Mouse (Mus musculus) MEL (cell line): Measurements from ENCODE around the gene Gm17509. TPM values are rescaled to one million over a fixed set of nuclear protein-coding genes. Genes with fewer than 3 reads are reported as not detected.

ENCODE experiments used
- DNase-seq: peaks from one replicate; pipeline ENCODE4 v3.0.0; 2011; ENCODE audit warnings: low read depth, low spot score
- H3K27ac ChIP-seq: 2 replicates; pipeline ENCODE4 v1.5.1; 2012; ENCODE audit warnings: low read depth, mild to moderate bottlenecking, control low read depth, low read length, moderate library complexity; ENCODE audit not compliant: control insufficient read depth
- H3K27me3 ChIP-seq, 2 experiments: fragments of 150-350 bp in 1 of 2; sonication (generic) in 1 of 2; 2 replicates each; pipeline ENCODE4 v1.6.1; 2012; ENCODE audit warnings: low read length in 2 of 2, mild to moderate bottlenecking in 2 of 2, improper control_type of control experiment in 1 of 2, moderate library complexity in 1 of 2; ENCODE audit not compliant: insufficient read depth in 2 of 2, control insufficient read depth in 1 of 2
- H3K36me3 ChIP-seq, 2 experiments: 2 replicates each; pipeline ENCODE4 v1.6.1; 2012 to 2014; ENCODE audit warnings: low read length in 2 of 2, improper control_type of control experiment in 1 of 2, inconsistent platforms in 1 of 2, mild to moderate bottlenecking in 1 of 2; ENCODE audit not compliant: insufficient read depth in 2 of 2, control insufficient read depth in 1 of 2
- H3K4me1 ChIP-seq, 2 experiments: fragments of 150-350 bp in 1 of 2; sonication (generic) in 1 of 2; 2 replicates each; pipeline ENCODE4 v1.6.1; 2012; ENCODE audit warnings: low read length in 2 of 2, improper control_type of control experiment in 1 of 2, mild to moderate bottlenecking in 1 of 2; ENCODE audit not compliant: insufficient read depth in 2 of 2, control insufficient read depth in 1 of 2
- H3K4me3 ChIP-seq, 2 experiments: fragments of 150-350 bp in 1 of 2; sonication (generic) in 1 of 2; 2 replicates each; pipeline ENCODE4 v1.5.1; 2012; ENCODE audit warnings: low read depth in 2 of 2, low read length in 2 of 2, mild to moderate bottlenecking in 2 of 2, moderate library complexity in 2 of 2, control low read depth in 1 of 2, improper control_type of control experiment in 1 of 2; ENCODE audit not compliant: control insufficient read depth in 1 of 2, insufficient read depth in 1 of 2
- H3K79me2 ChIP-seq: 2 replicates; pipeline ENCODE4 v1.6.1; 2012; ENCODE audit warnings: mild to moderate bottlenecking, low read length, moderate library complexity; ENCODE audit not compliant: control insufficient read depth, poor library complexity, insufficient read depth
- H3K9ac ChIP-seq: 2 replicates; pipeline ENCODE4 v1.6.1; 2012; ENCODE audit warnings: low read depth, mild to moderate bottlenecking, control low read depth, low read length, moderate library complexity; ENCODE audit not compliant: control insufficient read depth, poor library complexity, severe bottlenecking
- H3K9me3 ChIP-seq: fragments of 150-350 bp; sonication (generic); replicated peaks from 2 replicates; pipeline ENCODE4 v1.6.1; 2012; ENCODE audit warnings: mild to moderate bottlenecking, low read length, improper control_type of control experiment, moderate library complexity; ENCODE audit not compliant: insufficient read depth
- CTCF ChIP-seq, 3 experiments: IDR thresholded peaks in 2 of 3; conservative IDR thresholded peaks in 1 of 3; 2 replicates each; pipeline ENCODE4 v1.5.1; 2011 to 2012; ENCODE audit warnings: low read length in 3 of 3, low read depth in 2 of 3, mild to moderate bottlenecking in 2 of 3, improper control_type of control experiment in 1 of 3, inconsistent platforms in 1 of 3, mixed read lengths in 1 of 3, moderate library complexity in 1 of 3; ENCODE audit not compliant: control insufficient read depth in 1 of 3, insufficient read depth in 1 of 3, poor library complexity in 1 of 3, severe bottlenecking in 1 of 3
- ELF1 ChIP-seq: IDR thresholded peaks from 2 replicates; pipeline ENCODE4 v1.6.1; 2014; ENCODE audit warnings: low read depth, mild to moderate bottlenecking, inconsistent platforms, low read length, improper control_type of control experiment, moderate library complexity
- ETS1 ChIP-seq: IDR thresholded peaks from 2 replicates; pipeline ENCODE4 v1.6.1; 2012; ENCODE audit warnings: low read depth, mild to moderate bottlenecking, inconsistent platforms, low read length, improper control_type of control experiment, moderate library complexity
- GABPA ChIP-seq: IDR thresholded peaks from 2 replicates; pipeline ENCODE4 v1.6.1; 2012; ENCODE audit warnings: low read depth, mild to moderate bottlenecking, inconsistent platforms, low read length, improper control_type of control experiment, moderate library complexity
- GATA1 ChIP-seq: IDR thresholded peaks from 2 replicates; pipeline ENCODE4 v1.6.1; 2011; ENCODE audit warnings: low read depth, low read length, improper control_type of control experiment
- HCFC1 ChIP-seq: IDR thresholded peaks from 2 replicates; pipeline ENCODE4 v1.6.1; 2012; ENCODE audit warnings: low read depth, mild to moderate bottlenecking, inconsistent platforms, low read length, improper control_type of control experiment, moderate library complexity
- MAFK ChIP-seq: IDR thresholded peaks from 2 replicates; pipeline ENCODE4 v1.6.1; 2011; ENCODE audit warnings: low read depth, mild to moderate bottlenecking, low read length, improper control_type of control experiment, borderline replicate concordance
- MAX ChIP-seq: IDR thresholded peaks from 2 replicates; pipeline ENCODE4 v1.6.1; 2011; ENCODE audit warnings: low read length, improper control_type of control experiment
- MEF2A ChIP-seq: IDR thresholded peaks from 2 replicates; pipeline ENCODE4 v1.6.1; 2014; ENCODE audit warnings: low read depth, mild to moderate bottlenecking, inconsistent platforms, low read length, improper control_type of control experiment; ENCODE audit not compliant: poor library complexity, insufficient replicate concordance, severe bottlenecking; ENCODE audit errors: extremely low read depth
- MYB ChIP-seq: IDR thresholded peaks from 2 replicates; pipeline ENCODE4 v1.6.1; 2011; ENCODE audit warnings: mild to moderate bottlenecking, low read depth, low read length, improper control_type of control experiment
- NELFE ChIP-seq: IDR thresholded peaks from 2 replicates; pipeline ENCODE4 v1.6.1; 2011; ENCODE audit warnings: low read depth, low read length, improper control_type of control experiment
- NRF1 ChIP-seq: IDR thresholded peaks from 2 replicates; pipeline ENCODE4 v1.6.1; 2014; ENCODE audit warnings: low read depth, mild to moderate bottlenecking, inconsistent platforms, low read length, improper control_type of control experiment, moderate library complexity; ENCODE audit not compliant: poor library complexity, insufficient read depth, severe bottlenecking
- POLR2A ChIP-seq, 2 experiments: IDR thresholded peaks; 2 replicates each; pipeline ENCODE4 v1.6.1; 2011 to 2012; ENCODE audit warnings: low read length in 2 of 2, mild to moderate bottlenecking in 2 of 2, control low read depth in 1 of 2, improper control_type of control experiment in 1 of 2, low read depth in 1 of 2, moderate library complexity in 1 of 2; ENCODE audit not compliant: control insufficient read depth in 1 of 2, insufficient read depth in 1 of 2, poor library complexity in 1 of 2
- POLR2AphosphoS2 ChIP-seq: IDR thresholded peaks from 2 replicates; pipeline ENCODE4 v1.6.1; 2011; ENCODE audit warnings: low read length, improper control_type of control experiment
- RAD21 ChIP-seq: IDR thresholded peaks from 2 replicates; pipeline ENCODE4 v1.6.1; 2011; ENCODE audit warnings: mild to moderate bottlenecking, low read depth, low read length, improper control_type of control experiment
- RCOR1 ChIP-seq: IDR thresholded peaks from 2 replicates; pipeline ENCODE4 v1.6.1; 2012; ENCODE audit warnings: low read depth, mild to moderate bottlenecking, inconsistent platforms, low read length, improper control_type of control experiment
- SIN3A ChIP-seq: IDR thresholded peaks from 2 replicates; pipeline ENCODE4 v1.6.1; 2012; ENCODE audit warnings: low read length, improper control_type of control experiment, inconsistent platforms
- TCF12 ChIP-seq: IDR thresholded peaks from 2 replicates; pipeline ENCODE4 v1.6.1; 2014; ENCODE audit warnings: low read depth, mild to moderate bottlenecking, inconsistent platforms, low read length, improper control_type of control experiment, moderate library complexity
- UBTF ChIP-seq: IDR thresholded peaks from 2 replicates; pipeline ENCODE4 v1.6.1; 2012; ENCODE audit warnings: low read depth, mild to moderate bottlenecking, inconsistent platforms, low read length, improper control_type of control experiment, moderate library complexity, borderline replicate concordance; ENCODE audit not compliant: insufficient read depth
- ZC3H11A ChIP-seq: IDR thresholded peaks from 2 replicates; pipeline ENCODE4 v1.6.1; 2012; ENCODE audit warnings: low read depth, mild to moderate bottlenecking, inconsistent platforms, low read length, improper control_type of control experiment
- ZMIZ1 ChIP-seq: IDR thresholded peaks from 2 replicates; pipeline ENCODE4 v1.6.1; 2012; ENCODE audit warnings: low read depth, mild to moderate bottlenecking, inconsistent platforms, low read length, improper control_type of control experiment, moderate library complexity
- ZNF384 ChIP-seq: IDR thresholded peaks from 2 replicates; pipeline ENCODE4 v1.6.1; 2012; ENCODE audit warnings: low read depth, mild to moderate bottlenecking, inconsistent platforms, low read length, improper control_type of control experiment
- polyA plus RNA-seq, 2 experiments: library from polyadenylated mRNA; stranded (reverse) in 1 of 2; unstranded in 1 of 2; fragments of >175 nt in 1 of 2; fragments of >200 nt in 1 of 2; gene quantifications; 2 replicates each; pipeline versions ENCODE4 v1.2.1 to v1.2.4; 2012; ENCODE audit warnings: low replicate concordance in 2 of 2, low read depth in 1 of 2; ENCODE audit not compliant: insufficient read length in 2 of 2, insufficient read depth in 1 of 2, missing spikeins in 1 of 2
- total RNA-seq: library from RNA; depleted of rRNA; stranded (reverse); fragments of 300-350 nt; gene quantifications from 2 replicates; pipeline ENCODE4 v1.2.3, GENCODE M21; 2012

The Gm17509 gene
- total and polyA plus RNA-seq, 3 experiments: not detected

DNA sequence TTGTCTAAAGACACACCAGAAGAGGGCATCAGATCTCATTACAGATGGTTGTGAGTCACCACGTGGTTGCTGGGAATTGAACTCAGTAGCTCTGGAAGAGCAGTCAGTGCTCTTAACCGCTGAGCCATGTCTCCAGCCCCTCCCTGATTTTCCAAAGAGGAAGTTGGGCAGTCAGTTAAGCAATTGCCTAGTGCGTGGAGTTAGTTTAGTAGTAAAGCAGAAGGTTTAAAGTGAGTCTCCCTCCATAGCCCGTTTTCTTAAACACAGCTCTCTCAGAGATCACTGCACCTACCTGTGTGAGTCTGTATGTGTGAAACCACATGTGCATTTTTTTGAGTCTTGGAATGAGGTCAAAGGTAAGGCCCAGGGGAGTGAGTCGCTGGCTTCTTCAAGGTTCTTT lies 2.2 kb upstream of the Gm17509 start (continued):
- TF ChIP-seq MEF2A (no peak), NRF1 (no peak)

GRCm38 (mm10) chr13:117219871-117220500 lies 889 bp downstream of the Gm17509 start:
- no peak overlapping the region for H3K9ac ChIP-seq
- H3K79me2 ChIP-seq: no peaks in the 10 kb centered on the region
- H3K9me3 ChIP-seq: no peaks in the 10 kb centered on the region
- H3K4me1 ChIP-seq: no peaks in the 10 kb centered on the region
- no peaks in the 10 kb centered on the region for H3K36me3 ChIP-seq
- H3K27ac ChIP-seq: no peak overlapping the region
- TF ChIP-seq GATA1 (no peak), UBTF (no peak), RCOR1 (no peak), GABPA (no peak), MYB (no peak), POLR2A (IDR thresholded peaks at IDR 0.05; ENCODE audit: control insufficient read depth in 1 of 2, insufficient read depth in 1 of 2, low read depth in 1 of 2, low read length in 2 of 2, poor library complexity in 1 of 2) (no peak), ZNF384 (no peak), MEF2A (no peak), ZC3H11A (no peak), SIN3A (no peak), POLR2AphosphoS2 (no peak), ELF1 (no peak), RAD21 (no peak), TCF12 (no peak), MAX (no peak), NELFE (no peak), MAFK (no peak)
- H3K4me3 ChIP-seq: no peak overlapping the region
- H3K27me3 ChIP-seq: no peaks in the 10 kb centered on the region
- DNase-seq: no peak

DNA sequence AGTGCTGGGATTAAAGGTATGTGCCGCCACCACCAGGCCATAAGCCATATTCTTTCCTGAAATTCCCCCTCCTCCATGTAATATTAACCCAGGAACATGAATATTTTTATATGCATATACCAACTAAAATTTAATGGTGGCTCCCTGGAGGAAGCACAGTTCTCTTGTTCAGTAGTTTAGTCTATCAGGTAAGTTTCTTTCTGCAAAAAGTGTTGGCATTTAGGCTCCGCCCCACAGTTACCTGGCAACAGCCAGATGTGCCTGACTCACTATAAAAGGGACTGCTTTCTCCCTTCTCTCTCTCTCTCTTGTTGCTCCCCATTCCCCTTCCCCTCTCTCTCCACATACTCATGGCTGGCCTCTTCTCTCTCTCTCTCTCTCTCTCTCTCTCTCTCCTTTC lies 2.8 kb downstream of the Gm17509 start:
- no peak for TF ChIP-seq ZMIZ1
- TF ChIP-seq POLR2AphosphoS2: no peak
- TF ChIP-seq CTCF (IDR thresholded peaks at IDR 0.05 in 2 of 3, conservative IDR thresholded peaks at IDR 0.05 in 1 of 3; ENCODE audit: control insufficient read depth in 1 of 3, insufficient read depth in 1 of 3, low read depth in 2 of 3, low read length in 3 of 3, poor library complexity in 1 of 3, severe bottlenecking in 1 of 3): no peak
- no peak for TF ChIP-seq HCFC1
- no peak for TF ChIP-seq ETS1
- TF ChIP-seq, all 39 proteins: peak for 0
- Histone ChIP-seq H3K27me3 (no peaks in the 10 kb centered on the region), H3K36me3 (no peaks in the 10 kb centered on the region), H3K4me1 (no peaks in the 10 kb centered on the region), H3K79me2 (no peaks in the 10 kb centered on the region), H3K9ac (no peak overlapping the region), H3K9me3 (no peaks in the 10 kb centered on the region), H3K27ac (no peak overlapping the region), H3K4me3 (no peak overlapping the region)
- no peak for DNase-seq
